Mouse (Mus musculus): Measurements from ENCODE around the gene Gm14305.
"Not testable (repeated sequence)": the region's sequence is repeated elsewhere in the genome, so short reads cannot be mapped to it uniquely, and the experiment has no call there.

The Gm14305 gene

GRCm38 (mm10) chr2:176708051-176708450, at the start of gene Gm14305:
Gene Gm14305 (plus strand): TSS chr2:176708328.
- DNase-seq (ENCODE audit: low spot score): peak; percentile 40

- DNase-seq (ENCODE audit: low spot score): not testable (repeated sequence)
These were observed 37.9 kb upstream of the Gm14305 start, which contains the start of gene Zfp973 for GRCm38 (mm10) chr2:176670222-176670621. Gene Zfp973 (plus strand): TSS chr2:176670522.
